Mouse (Mus musculus) forebrain, postnatal 0 days (tissue): ENCODE results near the gene Tmcc2. TPM values are rescaled to one million over a fixed set of nuclear protein-coding genes. Genes with fewer than 3 reads are reported as not detected.

ENCODE experiments used
- ATAC-seq: fragments of 200-750 bp; cut with Nextera tagmentation; 2 replicates; pipeline ENCODE4 v1.8.0; 2017; ENCODE audit warnings: mild to moderate bottlenecking, moderate library complexity
- DNase-seq: peaks from one replicate; pipeline ENCODE4 v3.0.0-alpha.2; 2015
- H3K27ac ChIP-seq: fragments of 300-500 bp; sonication (generic); 2 replicates; pipeline ENCODE4 v1.5.1; 2014; ENCODE audit warnings: low read depth, mild to moderate bottlenecking, antibody characterized with exemption, low read length, moderate library complexity, mixed read lengths
- H3K27me3 ChIP-seq: fragments of 300-500 bp; sonication (generic); 2 replicates; pipeline ENCODE4 v1.6.1; 2014; ENCODE audit warnings: mild to moderate bottlenecking, low read length, mixed read lengths; ENCODE audit not compliant: insufficient read depth
- H3K36me3 ChIP-seq: fragments of 300-500 bp; sonication (generic); 2 replicates; pipeline ENCODE4 v1.6.1; 2014; ENCODE audit warnings: mild to moderate bottlenecking, moderate library complexity; ENCODE audit not compliant: insufficient read depth
- H3K4me1 ChIP-seq: fragments of 300-500 bp; sonication (generic); 2 replicates; pipeline ENCODE4 v1.6.1; 2014; ENCODE audit warnings: antibody characterized with exemption; ENCODE audit not compliant: insufficient read depth
- H3K4me2 ChIP-seq: fragments of 300-500 bp; sonication (generic); 2 replicates; pipeline ENCODE4 v1.6.1; 2014; ENCODE audit warnings: low read depth, mild to moderate bottlenecking, moderate library complexity
- H3K4me3 ChIP-seq: fragments of 300-500 bp; sonication (generic); 2 replicates; pipeline ENCODE4 v1.5.1; 2014; ENCODE audit warnings: low read depth, low read length, mixed read lengths
- H3K9ac ChIP-seq: fragments of 300-500 bp; sonication (generic); 2 replicates; pipeline ENCODE4 v1.6.1; 2014; ENCODE audit warnings: mild to moderate bottlenecking
- H3K9me3 ChIP-seq: fragments of 300-500 bp; sonication (generic); 2 replicates; pipeline ENCODE4 v1.6.1; 2016; ENCODE audit warnings: low read length
- CTCF ChIP-seq: sonication (generic); IDR thresholded peaks from 2 replicates; pipeline ENCODE4 v1.5.1; 2016; ENCODE audit warnings: antibody characterized with exemption, control low read depth, low read depth
- WGBS: fragments of 180-500 bp; shearing (Covaris S2); extraction: QIAGEN DNeasy Blood & Tissue Kit; methylation state at CpG from one replicate; pipeline ENCODE4 v1.1.7; 2014; 5-methylcytosine and 5-hydroxymethylcytosine counted together
- polyA plus RNA-seq: library from polyadenylated mRNA; unstranded; fragments of >200 nt; fragmentation: Nextera tagmentation; extraction: Ambion mirVana; gene quantifications from 2 replicates; pipeline ENCODE4 v1.2.1, GENCODE M21; 2015
- total RNA-seq: library from RNA; depleted of rRNA; stranded (reverse); fragments of >200 nt; gene quantifications from 2 replicates; pipeline ENCODE4 v1.2.3, GENCODE M21; 2014

The Tmcc2 gene
- total and polyA plus RNA-seq, 2 experiments from 2014 or later: 41.9 to 104 TPM

DNA sequence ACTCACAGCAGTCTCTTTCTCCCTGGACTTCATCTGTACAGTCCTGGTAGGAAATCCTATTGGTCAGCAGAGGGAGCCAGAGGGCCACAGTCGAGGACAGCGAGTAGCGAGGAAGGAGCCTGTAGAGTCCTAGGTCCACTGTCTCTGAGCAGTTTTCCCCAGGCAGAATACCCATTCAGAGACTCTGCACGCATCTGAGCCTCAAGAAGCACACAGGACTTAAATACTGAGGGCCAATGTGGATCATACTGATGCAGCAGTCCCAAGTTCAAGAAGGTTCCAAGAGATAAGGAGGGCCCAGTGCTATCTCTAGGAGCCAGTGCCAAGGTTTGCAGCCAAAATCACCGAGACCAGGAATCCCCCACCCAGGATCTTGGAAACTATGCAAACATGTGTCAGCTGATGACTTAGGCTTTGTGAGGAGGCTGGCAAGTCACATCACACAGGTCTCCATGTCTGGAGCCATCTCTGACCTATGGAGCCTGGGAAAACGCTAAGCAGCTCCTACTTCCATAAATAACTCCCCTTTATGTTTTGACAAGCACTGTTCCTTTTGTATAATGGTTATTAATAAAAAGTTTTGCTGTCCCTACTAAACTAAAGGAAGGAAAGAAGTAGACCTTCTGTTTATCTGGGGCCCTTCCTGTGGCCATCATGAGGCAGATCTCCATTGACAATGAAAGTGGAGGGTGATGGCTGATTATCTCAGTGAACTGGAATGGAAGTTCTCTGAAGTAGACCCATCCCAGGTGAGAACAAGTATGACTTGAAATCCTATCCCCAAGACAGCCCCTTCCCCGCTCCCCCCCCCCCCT is 23.2 kb downstream of the Tmcc2 start:
- peaks cover 8% of the 10 kb centered on the region for H3K36me3 ChIP-seq
- no peaks in the 10 kb centered on the region for H3K27me3 ChIP-seq
- ATAC-seq (peak; percentile 86), DNase-seq (peak; percentile 87)
- peaks cover 4% of the 10 kb centered on the region; the same call in 1 of the 2 replicates for H3K4me1 ChIP-seq
- TF ChIP-seq CTCF: peak; percentile 91
- no peak overlapping the region for H3K4me3 ChIP-seq
- no peak overlapping the region; the same call in 1 of the 2 replicates for H3K9ac ChIP-seq
- no peaks in the 10 kb centered on the region for H3K9me3 ChIP-seq
- no peak overlapping the region for H3K27ac ChIP-seq
- H3K4me2 ChIP-seq: no peak overlapping the region
- WGBS: 33% methylated on average over 7 of the region's 7 CpGs

DNA sequence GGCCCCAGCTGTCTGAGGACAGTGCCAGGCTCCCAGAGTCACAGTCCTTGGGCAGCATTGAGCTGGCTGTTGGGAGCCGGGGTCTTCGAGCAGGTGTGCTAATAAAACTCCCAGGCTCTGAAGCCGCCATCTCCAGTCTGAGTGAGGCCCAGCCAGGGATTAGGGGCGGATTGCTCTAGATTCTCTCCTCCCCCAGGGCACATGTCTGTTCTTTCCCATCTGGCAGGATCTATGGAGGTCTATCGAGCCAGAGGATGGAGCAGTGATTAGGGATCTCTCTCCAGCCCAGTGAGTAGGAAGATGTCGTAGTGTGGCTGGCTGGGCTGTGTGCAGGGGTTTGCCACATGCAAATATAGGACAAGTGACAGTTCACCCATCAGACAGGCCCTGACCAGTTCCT is 24.1 kb downstream of the Tmcc2 start:
- H3K27me3 ChIP-seq: no peaks in the 10 kb centered on the region
- 0 out of 2 replicates have a peak, but pooled peaks cover 4% of the 10 kb centered on the region for H3K4me1 ChIP-seq
- H3K4me2 ChIP-seq: no peak overlapping the region
- peaks cover 11% of the 10 kb centered on the region for H3K36me3 ChIP-seq
- WGBS: 70% methylated on average over 6 of the region's 6 CpGs
- no peak overlapping the region for H3K4me3 ChIP-seq
- TF ChIP-seq CTCF: no peak
- no peaks in the 10 kb centered on the region for H3K9me3 ChIP-seq
- no peak overlapping the region for H3K9ac ChIP-seq
- DNase-seq (no peak), ATAC-seq (no peak)
- no peak overlapping the region for H3K27ac ChIP-seq

GRCm38 (mm10) chr1:132366235-132366634 is 24.8 kb downstream of the Tmcc2 start:
- ATAC-seq: no peak
- 51% methylated on average over 8 of the region's 8 CpGs for WGBS
- no peak overlapping the region for H3K4me3 ChIP-seq
- TF ChIP-seq CTCF: no peak
- H3K9ac ChIP-seq: no peak overlapping the region
- H3K9me3 ChIP-seq: no peaks in the 10 kb centered on the region
- peaks cover 16% of the 10 kb centered on the region for H3K36me3 ChIP-seq
- no peaks in the 10 kb centered on the region for H3K27me3 ChIP-seq
- H3K4me1 ChIP-seq: 0 out of 2 replicates have a peak, but pooled peaks cover 2% of the 10 kb centered on the region
- no peak overlapping the region for H3K4me2 ChIP-seq
- no peak for DNase-seq
- H3K27ac ChIP-seq: no peak overlapping the region

GRCm38 (mm10) chr1:132365645-132366044 is 25.4 kb downstream of the Tmcc2 start:
- Histone ChIP-seq H3K9me3 (no peaks in the 10 kb centered on the region), H3K4me3 (no peak overlapping the region), H3K9ac (no peak overlapping the region), H3K27ac (no peak overlapping the region), H3K36me3 (peaks cover 22% of the 10 kb centered on the region), H3K4me2 (no peak overlapping the region), H3K27me3 (no peaks in the 10 kb centered on the region), H3K4me1 (no peaks in the 10 kb centered on the region)
- TF ChIP-seq CTCF: no peak
- DNase-seq (no peak), ATAC-seq (no peak)
- WGBS: 48% methylated on average over 4 of the region's 4 CpGs

GRCm38 (mm10) chr1:132364896-132365557 is 26.1 kb downstream of the Tmcc2 start:
- Histone ChIP-seq H3K9ac (no peak overlapping the region), H3K4me1 (no peaks in the 10 kb centered on the region), H3K4me2 (no peak overlapping the region), H3K36me3 (peaks cover 24% of the 10 kb centered on the region), H3K27me3 (no peaks in the 10 kb centered on the region), H3K4me3 (no peak overlapping the region), H3K9me3 (no peaks in the 10 kb centered on the region), H3K27ac (no peak overlapping the region)
- WGBS: 78% methylated on average over 7 of the region's 7 CpGs
- ATAC-seq (peak; percentile 54), DNase-seq (no peak)
- no peak for TF ChIP-seq CTCF

- Histone ChIP-seq H3K27me3 (no peaks in the 10 kb centered on the region), H3K9me3 (no peaks in the 10 kb centered on the region), H3K9ac (no peak overlapping the region), H3K4me3 (no peak overlapping the region), H3K4me2 (no peak overlapping the region), H3K27ac (no peak overlapping the region), H3K4me1 (no peaks in the 10 kb centered on the region), H3K36me3 (peaks cover 30% of the 10 kb centered on the region)
- ATAC-seq (no peak), DNase-seq (no peak)
- WGBS: 80% methylated on average over 3 of the region's 3 CpGs
- no peak for TF ChIP-seq CTCF
Measured at GRCm38 (mm10) chr1:132364388-132364787, 26.7 kb downstream of the Tmcc2 start.

- no peaks in the 10 kb centered on the region for H3K9me3 ChIP-seq
- 92% methylated on average over 6 of the region's 6 CpGs for WGBS
- ATAC-seq (no peak), DNase-seq (no peak)
- peaks cover 53% of the 10 kb centered on the region for H3K36me3 ChIP-seq
- H3K27ac ChIP-seq: no peak overlapping the region
- H3K27me3 ChIP-seq: no peaks in the 10 kb centered on the region
- TF ChIP-seq CTCF: no peak
- H3K4me2 ChIP-seq: no peak overlapping the region
- no peaks in the 10 kb centered on the region for H3K4me1 ChIP-seq
- no peak overlapping the region for H3K9ac ChIP-seq
- no peak overlapping the region for H3K4me3 ChIP-seq
Measured at GRCm38 (mm10) chr1:132361959-132362358, 29.1 kb downstream of the Tmcc2 start.
